Mouse (Mus musculus): ENCODE measurements around the gene Snap91.

GRCm38 (mm10) chr9:86775374-86775773 lies 105.1 kb downstream of the Snap91 start:
- TF ChIP-seq POLR2A (IDR thresholded peaks at IDR 0.05; ENCODE audit: extremely low read depth, insufficient read depth, low read length) (no peak), CTCF (IDR thresholded peaks at IDR 0.05; ENCODE audit: low read depth, low read length) (no peak)
